Mouse (Mus musculus): ENCODE results near the gene Vcan.

Vcan gene

GRCm38 (mm10) chr13:89720497-89720896 is 21.8 kb downstream of the Vcan start:
- no peak for DNase-seq (ENCODE audit: low spot score)

- DNase-seq (ENCODE audit: low spot score), result no peak
These were observed 32.7 kb downstream of the Vcan start for GRCm38 (mm10) chr13:89709497-89710201.

- DNase-seq (ENCODE audit: low spot score), result no peak
These were observed 34.0 kb downstream of the Vcan start for GRCm38 (mm10) chr13:89708151-89708927.

GRCm38 (mm10) chr13:89702395-89702794 is 39.9 kb downstream of the Vcan start:
- DNase-seq (ENCODE audit: low spot score), result no peak

- DNase-seq (ENCODE audit: low spot score), result no peak
These were observed 42.2 kb downstream of the Vcan start for GRCm38 (mm10) chr13:89699998-89700555.

GRCm38 (mm10) chr13:89692597-89692996 is 49.7 kb downstream of the Vcan start:
- no peak for DNase-seq (ENCODE audit: low spot score)

GRCm38 (mm10) chr13:89683490-89683889 is 58.8 kb downstream of the Vcan start:
- no peak for DNase-seq (ENCODE audit: low spot score)

GRCm38 (mm10) chr13:89682254-89682653 is 60.1 kb downstream of the Vcan start:
- DNase-seq (ENCODE audit: low spot score), result no peak

- DNase-seq (ENCODE audit: low spot score), result no peak
These were observed 62.6 kb downstream of the Vcan start for GRCm38 (mm10) chr13:89679756-89680155.

- no peak for DNase-seq (ENCODE audit: low spot score)
These were observed 71.8 kb downstream of the Vcan start for GRCm38 (mm10) chr13:89670505-89670904.

- no peak for DNase-seq (ENCODE audit: low spot score)
These were observed 73.1 kb downstream of the Vcan start for GRCm38 (mm10) chr13:89668981-89669880.

- DNase-seq (ENCODE audit: low spot score), result no peak
These were observed 74.2 kb downstream of the Vcan start for GRCm38 (mm10) chr13:89668069-89668468.

GRCm38 (mm10) chr13:89661688-89662087 is 80.6 kb downstream of the Vcan start:
- no peak for DNase-seq (ENCODE audit: low spot score)

- no peak for DNase-seq (ENCODE audit: low spot score)
These were observed 85.3 kb downstream of the Vcan start for GRCm38 (mm10) chr13:89657046-89657445.

- DNase-seq (ENCODE audit: low spot score), result no peak
These were observed 89.0 kb downstream of the Vcan start for GRCm38 (mm10) chr13:89653279-89653678.

- no peak for DNase-seq (ENCODE audit: low spot score)
These were observed 89.5 kb downstream of the Vcan start for GRCm38 (mm10) chr13:89652773-89653172.

- DNase-seq (ENCODE audit: low spot score), result no peak
These were observed 96.7 kb downstream of the Vcan start for GRCm38 (mm10) chr13:89645589-89645988.

- DNase-seq (ENCODE audit: low spot score), result no peak
These were observed 105.3 kb downstream of the Vcan start for GRCm38 (mm10) chr13:89637012-89637411.

- DNase-seq (ENCODE audit: low spot score), result no peak
These were observed 108.1 kb downstream of the Vcan start for GRCm38 (mm10) chr13:89634137-89634683.

- no peak for DNase-seq (ENCODE audit: low spot score)
These were observed 123.2 kb downstream of the Vcan start for GRCm38 (mm10) chr13:89619064-89619463.

- no peak for DNase-seq (ENCODE audit: low spot score)
These were observed 134.9 kb downstream of the Vcan start for GRCm38 (mm10) chr13:89607399-89607798.
